Mouse (Mus musculus) heart, embryonic 14.5 days (tissue): ENCODE measurements around the gene Cutc. TPM values are rescaled to one million over a fixed set of nuclear protein-coding genes. Genes with fewer than 3 reads are reported as not detected.

Source experiments
- ATAC-seq: fragments of 200-750 bp; cut with Nextera tagmentation; 2 replicates; pipeline ENCODE4 v1.8.0; 2017; ENCODE audit warnings: low read depth, moderate TSS enrichment; ENCODE audit not compliant: insufficient number of reproducible peaks, insufficient read depth, low FRiP score
- H3K27ac ChIP-seq, 2 experiments: fragments of 200-500 bp in 1 of 2; fragments of 300-500 bp in 1 of 2; sonication (generic) in 1 of 2; replicated peaks in 1 of 2; 2 replicates each; pipeline ENCODE4 v1.5.1; 2012 to 2014; ENCODE audit warnings: low read depth in 2 of 2, low read length in 2 of 2, control low read depth in 1 of 2, mild to moderate bottlenecking in 1 of 2, mixed read lengths in 1 of 2; ENCODE audit not compliant: control insufficient read depth in 1 of 2, insufficient read depth in 1 of 2
- H3K27me3 ChIP-seq: fragments of 300-500 bp; sonication (generic); 2 replicates; pipeline ENCODE4 v1.6.1; 2014; ENCODE audit warnings: mild to moderate bottlenecking, low read length, control low read depth; ENCODE audit not compliant: control insufficient read depth, insufficient read depth
- H3K36me3 ChIP-seq: fragments of 300-500 bp; sonication (generic); 2 replicates; pipeline ENCODE4 v1.6.1; 2014; ENCODE audit warnings: mild to moderate bottlenecking, control low read depth, low read length, mixed read lengths; ENCODE audit not compliant: control insufficient read depth, insufficient read depth
- H3K4me1 ChIP-seq, 2 experiments: fragments of 200-500 bp in 1 of 2; fragments of 300-500 bp in 1 of 2; sonication (generic) in 1 of 2; 2 replicates each; pipeline ENCODE4 v1.6.1; 2012 to 2014; ENCODE audit warnings: low read length in 2 of 2, control low read depth in 1 of 2, mixed read lengths in 1 of 2; ENCODE audit not compliant: control insufficient read depth in 2 of 2, insufficient read depth in 2 of 2
- H3K4me2 ChIP-seq: fragments of 300-500 bp; sonication (generic); 2 replicates; pipeline ENCODE4 v1.6.1; 2014; ENCODE audit warnings: mild to moderate bottlenecking, low read length
- H3K4me3 ChIP-seq, 2 experiments: fragments of 200-500 bp in 1 of 2; fragments of 300-500 bp in 1 of 2; sonication (generic) in 1 of 2; 2 replicates each; pipeline ENCODE4 v1.5.1; 2012 to 2014; ENCODE audit warnings: low read length in 2 of 2, mild to moderate bottlenecking in 2 of 2, control low read depth in 1 of 2, low read depth in 1 of 2, moderate library complexity in 1 of 2; ENCODE audit not compliant: control insufficient read depth in 1 of 2, insufficient read depth in 1 of 2
- H3K9ac ChIP-seq: fragments of 300-500 bp; sonication (generic); 2 replicates; pipeline ENCODE4 v1.6.1; 2014; ENCODE audit warnings: mild to moderate bottlenecking, low read length
- H3K9me3 ChIP-seq: fragments of 300-500 bp; sonication (generic); 2 replicates; pipeline ENCODE4 v1.6.1; 2016; ENCODE audit warnings: low read length, control low read depth; ENCODE audit not compliant: control insufficient read depth
- whole genome bisulfite sequencing: fragments of 180-500 bp; shearing (Covaris S2); extraction: QIAGEN DNeasy Blood & Tissue Kit; methylation state at CpG from one replicate; pipeline ENCODE4 v1.1.7; 2014; 5-methylcytosine and 5-hydroxymethylcytosine counted together
- polyA plus RNA-seq: library from polyadenylated mRNA; unstranded; fragments of >200 nt; fragmentation: Nextera tagmentation; extraction: Ambion mirVana; gene quantifications from 2 replicates; pipeline ENCODE4 v1.2.1, GENCODE M21; 2014

Cutc gene
- polyA plus RNA-seq, 1 experiment from 2014 or later, result 9.2 TPM

- Histone ChIP-seq H3K4me1 (no peaks in the 10 kb centered on the region), H3K36me3 (no peaks in the 10 kb centered on the region), H3K4me3 (no peak overlapping the region), H3K27ac (no peak overlapping the region), H3K4me2 (no peak overlapping the region), H3K9ac (no peak overlapping the region), H3K9me3 (no peaks in the 10 kb centered on the region), H3K27me3 (no peaks in the 10 kb centered on the region)
- 67% methylated on average over 5 of the region's 5 CpGs for WGBS
- no peak for ATAC-seq
Measured at GRCm38 (mm10) chr19:43769366-43769960, 16.7 kb downstream of the Cutc start.

DNA sequence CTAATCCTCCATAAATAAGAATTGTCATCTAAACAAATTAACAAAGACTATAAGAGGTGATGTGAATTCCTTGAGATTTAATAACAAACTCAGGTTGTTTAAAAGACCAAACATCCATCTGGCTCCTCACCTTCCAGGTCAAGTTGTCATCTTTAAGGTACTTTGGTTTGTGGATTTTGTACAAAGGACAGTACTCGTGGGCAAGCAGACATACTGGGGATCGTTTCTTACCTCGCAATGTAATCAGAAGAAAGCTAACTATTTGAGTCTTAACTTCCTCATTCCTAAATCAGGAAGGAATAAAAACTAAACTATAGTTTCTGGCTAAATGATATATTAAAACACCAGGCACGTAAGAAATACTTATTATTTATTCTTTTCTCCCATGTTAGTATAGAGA lies 17.8 kb downstream of the Cutc start:
- H3K27ac ChIP-seq, result no peak overlapping the region
- no peaks in the 10 kb centered on the region for H3K9me3 ChIP-seq
- no peaks in the 10 kb centered on the region for H3K27me3 ChIP-seq
- 82% methylated on average over 4 of the region's 4 CpGs for WGBS
- no peak overlapping the region for H3K9ac ChIP-seq
- ATAC-seq, result no peak
- no peak overlapping the region for H3K4me3 ChIP-seq
- H3K36me3 ChIP-seq, result no peaks in the 10 kb centered on the region
- no peak overlapping the region for H3K4me2 ChIP-seq
- no peaks in the 10 kb centered on the region; a peak in 1 of 4 replicates for H3K4me1 ChIP-seq

DNA sequence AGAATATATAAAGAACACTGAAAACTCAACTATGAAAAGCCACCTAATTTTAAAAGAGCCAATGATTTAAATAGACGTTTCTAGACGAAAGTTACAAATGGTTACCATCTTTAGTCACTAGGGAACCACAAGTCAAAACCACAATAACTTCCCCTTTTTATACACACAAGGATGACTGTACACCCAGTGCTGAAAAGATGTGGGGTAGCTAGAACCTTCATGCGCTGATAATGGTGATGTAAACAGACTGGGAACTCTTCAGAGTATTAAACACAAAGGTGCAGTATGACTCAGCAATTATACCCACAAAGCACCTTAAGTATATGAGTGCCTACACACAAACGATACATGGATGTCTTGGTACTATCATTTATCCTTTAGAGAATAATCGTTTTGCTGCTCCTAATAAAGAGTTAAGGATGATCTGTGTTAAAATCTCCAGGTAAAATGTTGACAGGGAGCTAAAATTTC lies 18.7 kb downstream of the Cutc start:
- Histone ChIP-seq H3K36me3 (no peaks in the 10 kb centered on the region), H3K9ac (no peak overlapping the region), H3K27me3 (no peaks in the 10 kb centered on the region), H3K4me1 (no peaks in the 10 kb centered on the region; a peak in 1 of 4 replicates), H3K4me3 (no peak overlapping the region), H3K4me2 (no peak overlapping the region), H3K9me3 (no peaks in the 10 kb centered on the region), H3K27ac (no peak overlapping the region)
- ATAC-seq, result no peak
- WGBS, result 85% methylated on average over 5 of the region's 5 CpGs

GRCm38 (mm10) chr19:43772311-43772710 lies 19.5 kb downstream of the Cutc start:
- Histone ChIP-seq H3K9ac (no peak overlapping the region), H3K4me2 (no peak overlapping the region), H3K4me3 (no peak overlapping the region), H3K27ac (no peak overlapping the region), H3K9me3 (no peaks in the 10 kb centered on the region), H3K36me3 (no peaks in the 10 kb centered on the region), H3K27me3 (no peaks in the 10 kb centered on the region), H3K4me1 (no peaks in the 10 kb centered on the region; a peak in 1 of 4 replicates)
- 72% methylated on average over 6 of the region's 6 CpGs for WGBS
- ATAC-seq, result no peak

- Histone ChIP-seq H3K27ac (no peak overlapping the region), H3K27me3 (no peaks in the 10 kb centered on the region), H3K4me3 (no peak overlapping the region), H3K9me3 (no peaks in the 10 kb centered on the region), H3K4me2 (no peak overlapping the region), H3K9ac (no peak overlapping the region), H3K36me3 (no peaks in the 10 kb centered on the region), H3K4me1 (no peaks in the 10 kb centered on the region; a peak in 1 of 4 replicates)
- 24% methylated on average over 10 of the region's 10 CpGs for WGBS
- no peak for ATAC-seq
Measured at GRCm38 (mm10) chr19:43775433-43775832, 22.6 kb downstream of the Cutc start.

DNA sequence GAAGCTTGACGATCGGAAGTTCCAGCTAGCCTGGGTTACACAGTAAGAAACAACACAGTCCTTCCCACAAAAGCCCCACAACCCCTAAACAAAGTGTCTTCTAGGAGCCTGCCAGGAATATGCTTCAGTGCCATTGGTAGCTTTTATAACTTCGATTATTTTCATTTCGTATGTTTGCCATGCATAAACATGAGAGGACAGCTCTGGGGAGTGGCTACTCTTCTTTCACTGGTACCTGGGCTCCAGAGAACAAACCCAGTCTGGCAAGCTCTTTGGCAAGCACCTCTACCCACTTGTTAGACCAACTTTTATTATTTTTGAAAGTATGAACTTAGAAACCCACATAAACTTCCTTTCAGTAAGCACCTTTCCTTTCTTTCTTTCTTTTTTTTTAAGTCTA lies 23.8 kb downstream of the Cutc start:
- no peaks in the 10 kb centered on the region for H3K27me3 ChIP-seq
- H3K4me1 ChIP-seq, result no peaks in the 10 kb centered on the region; a peak in 1 of 4 replicates
- WGBS, result 76% methylated on average over 4 of the region's 4 CpGs

GRCm38 (mm10) chr19:43777308-43777707 lies 24.5 kb downstream of the Cutc start:
- no peak overlapping the region for H3K27ac ChIP-seq
- H3K27me3 ChIP-seq, result no peaks in the 10 kb centered on the region
- H3K9me3 ChIP-seq, result no peaks in the 10 kb centered on the region
- no peaks in the 10 kb centered on the region for H3K36me3 ChIP-seq
- H3K4me1 ChIP-seq, result no peaks in the 10 kb centered on the region; a peak in 1 of 4 replicates
- no peak overlapping the region for H3K9ac ChIP-seq
- ATAC-seq, result no peak
- WGBS, result 65% methylated on average over 2 of the region's 2 CpGs
- no peak overlapping the region for H3K4me3 ChIP-seq
- H3K4me2 ChIP-seq, result no peak overlapping the region

More for the DNA sequence above, 23.8 kb downstream of the Cutc start:
- no peak overlapping the region for H3K4me3 ChIP-seq
- no peak overlapping the region for H3K27ac ChIP-seq
- H3K4me2 ChIP-seq, result no peak overlapping the region
- no peaks in the 10 kb centered on the region for H3K36me3 ChIP-seq
- no peak for ATAC-seq
- no peaks in the 10 kb centered on the region for H3K9me3 ChIP-seq
- H3K9ac ChIP-seq, result no peak overlapping the region

DNA sequence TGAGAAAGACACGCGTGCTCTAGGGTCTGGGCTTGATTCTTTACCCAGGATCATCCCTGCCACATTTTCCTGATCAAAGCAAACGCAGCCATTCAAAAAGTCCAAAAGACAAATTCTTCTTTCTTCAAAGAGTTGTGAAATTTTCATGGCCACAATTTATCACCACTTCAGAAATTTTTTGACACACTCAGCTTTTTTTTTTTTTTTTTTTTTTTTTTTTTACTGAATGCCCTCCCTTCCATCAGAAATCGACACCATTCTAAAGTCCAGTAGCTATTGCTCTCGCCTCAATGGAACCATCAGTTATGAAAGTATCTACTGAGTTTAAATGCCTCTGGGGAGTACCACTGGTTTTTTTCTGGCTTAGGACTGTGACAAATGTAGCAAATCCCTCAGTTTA lies 27.6 kb downstream of the Cutc start:
- Histone ChIP-seq H3K4me2 (no peak overlapping the region), H3K9ac (no peak overlapping the region), H3K4me3 (no peak overlapping the region), H3K27me3 (no peaks in the 10 kb centered on the region), H3K27ac (no peak overlapping the region), H3K4me1 (no peaks in the 10 kb centered on the region; a peak in 1 of 4 replicates), H3K36me3 (no peaks in the 10 kb centered on the region), H3K9me3 (no peaks in the 10 kb centered on the region)
- 66% methylated on average over 5 of the region's 5 CpGs for WGBS
- ATAC-seq, result no peak
